ENCODE assay signal across 21 mouse cellular contexts in genomic region chr2:16502843-16503242, GRCm38 (mm10).
DNase-seq lines count a peak whose midpoint lies in the region; ATAC-seq lines count a peak whose summit lies in the region.
"Had no signal": no experiment of that assay in that cellular context is flagged by ENCODE, and none has a peak within 500 bp of the region (broad histone marks: within the 10 kb centered on the region; RNA-seq: fewer than 3 reads in every experiment).

No protein-coding gene starts in this region.

- peak; percentile 6 for DNase-seq in hindbrain, embryonic 11.5 days (ENCODE audit: low spot score)
- no peak for DNase-seq in hindbrain, embryonic 10.5 days (ENCODE audit: low spot score)
- no peak for DNase-seq in neural tube, embryonic 11.5 days (ENCODE audit: low spot score)
- no peak for DNase-seq in neural tube, embryonic 10.5 days (ENCODE audit: extremely low spot score, low spot score)
- DNase-seq in heart, postnatal 4 days: no peak
- DNase-seq in spleen, postnatal 36 days (ENCODE audit: low spot score in 2 of 2): no peak
- DNase-seq: adrenal gland, postnatal 14 days; cerebellum, adult 18-20 months; gastrocnemius, postnatal 36 days; heart, postnatal 14 days; kidney, postnatal 14 days; lung, postnatal 10 days; thymus, postnatal 36 days had no signal

- 26% methylated on average over 1 of the region's 1 CpGs for WGBS in hindbrain, embryonic 11.5 days
- 50% methylated on average over 1 of the region's 1 CpGs for WGBS in hindbrain, embryonic 10.5 days
- 45% methylated on average over 1 of the region's 1 CpGs for whole genome bisulfite sequencing in neural tube, embryonic 11.5 days
- 26% methylated on average over 1 of the region's 1 CpGs for WGBS in hindbrain, embryonic 15.5 days

- H3K4me2 ChIP-seq in hindbrain, embryonic 11.5 days (replicated peaks; ENCODE audit: low read depth, low read length): no peak overlapping the region
- no peak overlapping the region for H3K4me2 ChIP-seq in neural tube, embryonic 11.5 days (ENCODE audit: low read depth)
- H3K4me2 ChIP-seq in hindbrain, embryonic 15.5 days: no peak overlapping the region
- H3K4me2 ChIP-seq: forebrain, embryonic 13.5 days; heart, embryonic 11.5 days; limb, embryonic 12.5 days; neural tube, embryonic 12.5 days had no signal

- no peak overlapping the region for H3K27ac ChIP-seq in hindbrain, embryonic 11.5 days (ENCODE audit: low read depth, low read length)
- H3K27ac ChIP-seq in hindbrain, embryonic 10.5 days: no peak overlapping the region
- no peak overlapping the region for H3K27ac ChIP-seq in neural tube, embryonic 11.5 days (ENCODE audit: low read depth, low read length)
- H3K27ac ChIP-seq in hindbrain, embryonic 15.5 days (replicated peaks): no peak overlapping the region
- H3K27ac ChIP-seq: forebrain, embryonic 13.5 days; limb, embryonic 12.5 days; liver, embryonic 14.5 days; neural tube, embryonic 12.5 days had no signal

- no peaks in the 10 kb centered on the region for H3K9me3 ChIP-seq in hindbrain, embryonic 11.5 days (ENCODE audit: control insufficient read depth, low read length)
- no peaks in the 10 kb centered on the region for H3K9me3 ChIP-seq in hindbrain, embryonic 10.5 days
- no peaks in the 10 kb centered on the region for H3K9me3 ChIP-seq in neural tube, embryonic 11.5 days (ENCODE audit: control insufficient read depth, low read length)
- no peaks in the 10 kb centered on the region for H3K9me3 ChIP-seq in hindbrain, embryonic 15.5 days
- H3K9me3 ChIP-seq: forebrain, embryonic 13.5 days; limb, embryonic 12.5 days; megakaryocyte, embryonic 14.5 days; neural tube, embryonic 12.5 days had no signal

- H3K27me3 ChIP-seq in hindbrain, embryonic 11.5 days (ENCODE audit: control insufficient read depth, insufficient read depth, low read length): no peaks in the 10 kb centered on the region
- H3K27me3 ChIP-seq in hindbrain, embryonic 10.5 days (ENCODE audit: insufficient read depth, poor library complexity, severe bottlenecking): no peaks in the 10 kb centered on the region
- no peaks in the 10 kb centered on the region for H3K27me3 ChIP-seq in neural tube, embryonic 11.5 days (ENCODE audit: control insufficient read depth, insufficient read depth, low read length)
- no peaks in the 10 kb centered on the region for H3K27me3 ChIP-seq in hindbrain, embryonic 15.5 days
- H3K27me3 ChIP-seq: forebrain, embryonic 13.5 days; limb, embryonic 12.5 days; megakaryocyte, embryonic 14.5 days; neural tube, embryonic 12.5 days had no signal

- H3K36me3 ChIP-seq in hindbrain, embryonic 11.5 days (ENCODE audit: control insufficient read depth, insufficient read depth, low read length): no peaks in the 10 kb centered on the region
- H3K36me3 ChIP-seq in hindbrain, embryonic 10.5 days: no peaks in the 10 kb centered on the region
- H3K36me3 ChIP-seq in neural tube, embryonic 11.5 days (ENCODE audit: control insufficient read depth, insufficient read depth, low read length): no peaks in the 10 kb centered on the region
- no peaks in the 10 kb centered on the region for H3K36me3 ChIP-seq in hindbrain, embryonic 15.5 days
- H3K36me3 ChIP-seq: limb, embryonic 12.5 days; neural tube, embryonic 12.5 days had no signal

- no peak overlapping the region for H3K9ac ChIP-seq in hindbrain, embryonic 11.5 days (ENCODE audit: low read depth, low read length)
- H3K9ac ChIP-seq in neural tube, embryonic 11.5 days (ENCODE audit: low read length): no peak overlapping the region
- no peak overlapping the region for H3K9ac ChIP-seq in hindbrain, embryonic 15.5 days
- H3K9ac ChIP-seq: forebrain, embryonic 13.5 days; limb, embryonic 12.5 days; liver, embryonic 14.5 days; neural tube, embryonic 12.5 days had no signal

- no peak overlapping the region for H3K4me3 ChIP-seq in hindbrain, embryonic 11.5 days (ENCODE audit: low read depth, low read length)
- H3K4me3 ChIP-seq in hindbrain, embryonic 10.5 days: no peak overlapping the region
- no peak overlapping the region for H3K4me3 ChIP-seq in neural tube, embryonic 11.5 days (ENCODE audit: low read depth, low read length)
- H3K4me3 ChIP-seq in hindbrain, embryonic 15.5 days: no peak overlapping the region
- H3K4me3 ChIP-seq: forebrain, embryonic 13.5 days; limb, embryonic 12.5 days; megakaryocyte, embryonic 14.5 days; neural tube, embryonic 12.5 days had no signal

- H3K4me1 ChIP-seq in hindbrain, embryonic 11.5 days (replicated peaks; ENCODE audit: control insufficient read depth, insufficient read depth, low read length): no peaks in the 10 kb centered on the region
- 0 out of 2 replicates have a peak, but pooled peaks cover 3% of the 10 kb centered on the region for H3K4me1 ChIP-seq in hindbrain, embryonic 10.5 days (replicated peaks)
- H3K4me1 ChIP-seq in neural tube, embryonic 11.5 days (ENCODE audit: control insufficient read depth, insufficient read depth, low read length): no peaks in the 10 kb centered on the region
- H3K4me1 ChIP-seq in hindbrain, embryonic 15.5 days (replicated peaks): no peaks in the 10 kb centered on the region
- H3K4me1 ChIP-seq: forebrain, embryonic 13.5 days; limb, embryonic 12.5 days; megakaryocyte, embryonic 14.5 days; neural tube, embryonic 12.5 days had no signal

- peak; percentile 65 for ATAC-seq in hindbrain, embryonic 11.5 days (ENCODE audit: low FRiP score)
- ATAC-seq in neural tube, embryonic 11.5 days (ENCODE audit: insufficient read depth, low FRiP score, low TSS enrichment): 0 out of 2 replicates have a peak, but pooled peaks have one; percentile 33
- ATAC-seq in hindbrain, embryonic 15.5 days (ENCODE audit: low FRiP score, low read depth): peak; percentile 38
- ATAC-seq: forebrain, embryonic 13.5 days; intestine, embryonic 16.5 days had no signal
